Mouse (Mus musculus): ENCODE measurements around the gene Rpsa. TPM values are rescaled to one million over a fixed set of nuclear protein-coding genes. Genes with fewer than 3 reads are reported as not detected.
"Not testable (repeated sequence)": the region's sequence is repeated elsewhere in the genome, so short reads cannot be mapped to it uniquely, and the experiment has no call there.

Rpsa gene
- total RNA-seq (2015; ENCODE audit: low replicate concordance) (703 and 915 TPM in 2 replicates), total RNA-seq (2017; ENCODE audit: low replicate concordance) (860 and 1,041 TPM in 2 replicates)

- ATAC-seq (replicated peaks; ENCODE audit: low FRiP score, poor library complexity, severe bottlenecking), result peak; percentile 97
These were observed at the start of gene Rpsa for GRCm38 (mm10) chr9:120127538-120128251. Gene Rpsa (plus strand): TSS chr9:120127689.

DNA sequence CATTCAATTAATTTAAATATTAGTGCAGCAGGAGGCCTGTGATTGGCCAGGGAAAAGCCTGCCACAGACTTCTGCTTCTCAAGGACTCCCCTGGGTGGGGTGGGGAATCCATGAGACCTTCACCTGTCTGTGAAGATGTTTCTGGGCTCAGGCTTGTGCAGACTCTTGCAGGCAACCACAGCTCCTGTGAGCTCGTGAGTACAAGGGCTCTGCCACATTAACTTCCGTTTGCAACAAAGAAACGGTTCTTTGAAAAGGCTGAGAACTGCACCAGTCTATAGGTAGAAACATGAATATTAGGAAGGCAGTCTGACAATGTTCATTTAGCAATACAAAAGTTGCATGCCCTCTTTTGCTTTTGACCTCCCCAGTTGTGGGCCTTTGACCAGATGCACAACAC is 49.2 kb upstream of the Rpsa start:
- no peak for ATAC-seq (replicated peaks; ENCODE audit: low FRiP score, poor library complexity, severe bottlenecking)

GRCm38 (mm10) chr9:120079901-120080300 is 47.6 kb upstream of the Rpsa start:
- no peak for ATAC-seq (replicated peaks; ENCODE audit: low FRiP score, poor library complexity, severe bottlenecking)

- ATAC-seq (replicated peaks; ENCODE audit: low FRiP score, poor library complexity, severe bottlenecking), result no peak
These were observed 46.9 kb upstream of the Rpsa start for GRCm38 (mm10) chr9:120080546-120081108.

- ATAC-seq (replicated peaks; ENCODE audit: low FRiP score, poor library complexity, severe bottlenecking), result no peak
These were observed 46.2 kb upstream of the Rpsa start for GRCm38 (mm10) chr9:120081247-120081646.

- ATAC-seq (replicated peaks; ENCODE audit: low FRiP score, poor library complexity, severe bottlenecking), result no peak
These were observed 45.5 kb upstream of the Rpsa start for GRCm38 (mm10) chr9:120081967-120082366.

DNA sequence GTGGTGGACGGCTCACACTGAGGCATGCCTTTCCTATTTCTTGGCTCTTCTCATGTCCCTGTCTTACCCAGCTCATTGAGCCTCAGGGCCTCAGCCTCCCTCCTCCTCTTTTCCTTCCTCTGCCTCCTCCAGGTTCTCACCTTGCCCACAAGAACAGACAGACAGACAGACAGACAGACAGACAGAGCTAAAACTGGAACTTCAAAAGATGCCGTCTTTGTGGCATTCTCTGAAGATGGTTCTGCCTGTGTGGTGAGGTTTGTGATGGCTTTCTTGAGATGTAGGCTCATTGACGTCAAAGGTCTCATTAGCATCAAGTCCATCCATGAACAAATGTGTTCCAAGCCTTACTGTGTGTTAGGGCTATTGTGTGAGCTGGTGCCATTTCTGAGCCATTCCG is 44.8 kb upstream of the Rpsa start:
- ATAC-seq (replicated peaks; ENCODE audit: low FRiP score, poor library complexity, severe bottlenecking), result no peak

- no peak for ATAC-seq (replicated peaks; ENCODE audit: low FRiP score, poor library complexity, severe bottlenecking)
These were observed 44.2 kb upstream of the Rpsa start for GRCm38 (mm10) chr9:120083158-120083894.

- no peak for ATAC-seq (replicated peaks; ENCODE audit: low FRiP score, poor library complexity, severe bottlenecking)
These were observed 43.1 kb upstream of the Rpsa start for GRCm38 (mm10) chr9:120084406-120084805.

DNA sequence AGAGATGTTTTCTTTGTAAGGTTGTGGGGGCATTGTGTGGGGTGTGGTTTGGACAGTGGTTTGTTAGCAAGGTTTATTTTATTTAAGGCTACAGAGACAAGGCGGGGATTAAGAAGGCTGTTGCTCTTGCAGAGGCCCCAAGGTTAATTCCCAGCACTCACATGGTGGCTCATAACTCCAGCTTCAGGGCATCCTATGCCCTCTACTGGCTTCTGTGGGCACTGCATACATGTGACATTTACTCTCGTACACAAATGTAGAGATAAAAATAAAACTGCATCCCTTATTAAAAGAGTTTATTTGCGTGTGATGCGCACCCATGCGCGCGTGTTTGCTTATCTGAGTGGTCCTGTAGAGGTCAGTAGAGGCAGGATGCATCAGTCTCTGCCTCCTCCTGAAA is 38.4 kb upstream of the Rpsa start:
- no peak for ATAC-seq (replicated peaks; ENCODE audit: low FRiP score, poor library complexity, severe bottlenecking)

DNA sequence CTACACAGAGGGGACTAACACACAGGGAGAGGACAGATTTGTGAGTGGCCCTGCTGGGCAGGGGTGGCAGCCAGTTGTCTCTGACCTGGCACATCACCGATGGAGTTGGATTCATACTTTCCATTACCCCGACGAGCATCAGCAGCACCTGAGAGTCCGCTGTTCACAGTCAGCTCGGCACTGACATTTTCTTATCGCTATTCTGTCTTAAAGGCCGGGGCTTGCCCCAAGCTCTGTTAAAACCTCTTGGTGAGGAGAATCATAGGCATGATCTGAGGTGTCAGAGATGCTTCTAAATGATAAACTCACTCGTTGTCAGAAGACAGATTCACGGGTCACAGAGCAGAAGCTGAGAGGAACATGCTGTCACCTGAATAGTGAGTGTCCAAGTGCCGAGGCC is 36.4 kb upstream of the Rpsa start:
- ATAC-seq (replicated peaks; ENCODE audit: low FRiP score, poor library complexity, severe bottlenecking), result no peak

DNA sequence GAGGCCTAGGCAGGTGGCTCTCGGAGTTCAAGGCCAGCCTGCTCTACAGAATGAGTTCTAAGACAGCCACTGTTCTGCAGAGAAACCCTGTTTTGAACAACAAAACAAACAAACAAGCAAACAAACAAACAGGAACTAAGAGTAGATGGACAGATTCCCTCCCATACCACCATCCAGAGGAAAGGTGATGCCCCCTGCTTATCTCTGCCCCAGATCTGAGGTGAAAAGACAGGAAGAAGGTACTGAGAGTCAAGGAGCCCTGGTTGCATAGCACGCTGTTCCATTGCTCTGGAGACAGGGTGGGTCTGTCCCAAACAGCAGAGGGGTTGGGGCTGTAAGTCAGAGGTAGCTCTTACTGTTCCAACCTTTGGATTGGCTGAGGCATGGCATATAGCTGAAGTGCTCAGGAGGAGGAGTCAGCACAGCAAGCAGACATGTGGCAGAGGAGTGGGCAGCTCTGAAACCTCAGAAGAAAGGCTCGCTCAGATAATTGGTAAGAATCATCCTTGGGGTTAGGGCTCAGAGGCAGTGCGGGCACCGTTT is 35.7 kb upstream of the Rpsa start, which contains the start of gene Ccr8:
Gene Ccr8 (plus strand): TSS at position 419 of the 543 bp plus-strand sequence.
- ATAC-seq (replicated peaks; ENCODE audit: low FRiP score, poor library complexity, severe bottlenecking), result no peak

- no peak for ATAC-seq (replicated peaks; ENCODE audit: low FRiP score, poor library complexity, severe bottlenecking)
These were observed 33.8 kb upstream of the Rpsa start for GRCm38 (mm10) chr9:120093701-120094100.

GRCm38 (mm10) chr9:120095886-120096285 is 31.6 kb upstream of the Rpsa start:
- ATAC-seq (replicated peaks; ENCODE audit: low FRiP score, poor library complexity, severe bottlenecking), result no peak

DNA sequence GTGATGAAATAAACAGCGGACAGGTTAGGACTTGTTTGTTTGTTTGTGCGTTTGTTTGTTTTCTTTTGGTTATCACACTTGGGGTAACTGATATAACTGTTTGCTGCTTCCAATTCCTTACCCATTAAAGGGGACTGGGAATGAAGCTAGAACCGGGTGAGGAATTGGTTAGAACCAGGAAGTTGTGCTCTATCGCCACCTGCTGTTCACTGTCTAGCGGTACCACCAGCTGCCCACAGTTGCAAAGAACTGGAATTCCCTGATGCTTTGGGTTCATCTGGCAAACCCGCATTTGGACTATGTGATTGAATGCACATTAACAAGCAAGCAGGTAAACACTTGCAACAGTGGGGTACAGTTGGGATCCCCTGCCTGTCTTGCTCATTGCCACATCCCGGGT is 28.8 kb upstream of the Rpsa start:
- peak; percentile 78; the same call in 1 of the 2 replicates for ATAC-seq (replicated peaks; ENCODE audit: low FRiP score, poor library complexity, severe bottlenecking)

- no peak for ATAC-seq (replicated peaks; ENCODE audit: low FRiP score, poor library complexity, severe bottlenecking)
These were observed 28.2 kb upstream of the Rpsa start for GRCm38 (mm10) chr9:120099304-120099703.

GRCm38 (mm10) chr9:120101165-120101564 is 26.3 kb upstream of the Rpsa start:
- no peak for ATAC-seq (replicated peaks; ENCODE audit: low FRiP score, poor library complexity, severe bottlenecking)

GRCm38 (mm10) chr9:120108953-120109352 is 18.5 kb upstream of the Rpsa start:
- ATAC-seq (replicated peaks; ENCODE audit: low FRiP score, poor library complexity, severe bottlenecking), result not testable (repeated sequence)

- peak; percentile 80 for ATAC-seq (replicated peaks; ENCODE audit: low FRiP score, poor library complexity, severe bottlenecking)
These were observed 17.1 kb upstream of the Rpsa start, which contains the start of gene Slc25a38 for GRCm38 (mm10) chr9:120110211-120111018. Gene Slc25a38 (plus strand): TSS chr9:120110374.
